Mouse (Mus musculus): ENCODE measurements around the gene Aaas. TPM values are rescaled to one million over a fixed set of nuclear protein-coding genes. Genes with fewer than 3 reads are reported as not detected.

Aaas gene
- total RNA-seq, 2 experiments from 2014 or later: 12.5 to 12.8 TPM

DNA sequence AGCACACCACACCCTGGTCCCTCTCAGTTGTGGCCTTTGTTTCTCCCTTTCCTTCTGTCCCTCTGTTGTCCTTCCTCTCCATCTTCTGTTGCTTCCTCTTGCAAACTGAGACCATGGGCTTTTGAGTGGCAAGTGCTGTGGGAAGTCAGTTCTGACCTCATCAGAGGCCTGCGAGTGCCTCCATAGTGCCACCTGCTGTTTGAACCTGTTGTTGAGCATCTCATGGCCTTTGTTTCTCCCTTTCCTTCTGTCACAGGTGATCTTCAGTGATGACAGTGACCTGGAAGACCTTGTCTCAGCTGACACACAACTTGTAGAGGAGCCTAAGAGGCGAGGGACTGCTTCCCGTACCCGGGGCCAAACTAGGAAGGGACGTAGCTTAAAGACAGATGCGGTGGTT is 34.3 kb downstream of the Aaas start:
- intact Hi-C loops (cut with DNase I): loop anchor here (1.0 to 2.0 kb wide), 3 partner anchors 28 to 137 kb away; no protein-coding TSS in a partner anchor
- peak; percentile 76 to 78 for DNase-seq

DNA sequence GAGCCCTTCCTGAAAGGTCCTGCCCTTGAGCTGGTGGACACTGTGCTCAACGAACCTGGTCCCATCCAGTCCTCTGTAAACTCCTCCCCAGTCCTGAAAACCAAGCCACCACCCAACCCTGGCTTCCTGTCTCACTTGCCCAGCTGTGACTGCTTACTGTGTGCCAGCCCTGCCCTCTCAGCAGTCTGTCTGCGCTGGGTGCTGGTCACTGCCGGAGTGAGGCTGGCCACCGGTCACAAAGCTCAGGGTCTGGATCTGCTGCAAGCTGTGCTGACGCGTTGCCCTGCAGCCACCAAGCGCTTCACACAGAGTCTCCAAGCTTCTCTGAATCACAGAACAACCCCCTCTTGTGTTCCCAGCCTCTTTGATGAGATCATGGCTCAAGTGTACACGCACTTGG is 35.3 kb downstream of the Aaas start:
- intact Hi-C loops (cut with DNase I): no loop called here
- peak; percentile 50 to 53 for DNase-seq

DNA sequence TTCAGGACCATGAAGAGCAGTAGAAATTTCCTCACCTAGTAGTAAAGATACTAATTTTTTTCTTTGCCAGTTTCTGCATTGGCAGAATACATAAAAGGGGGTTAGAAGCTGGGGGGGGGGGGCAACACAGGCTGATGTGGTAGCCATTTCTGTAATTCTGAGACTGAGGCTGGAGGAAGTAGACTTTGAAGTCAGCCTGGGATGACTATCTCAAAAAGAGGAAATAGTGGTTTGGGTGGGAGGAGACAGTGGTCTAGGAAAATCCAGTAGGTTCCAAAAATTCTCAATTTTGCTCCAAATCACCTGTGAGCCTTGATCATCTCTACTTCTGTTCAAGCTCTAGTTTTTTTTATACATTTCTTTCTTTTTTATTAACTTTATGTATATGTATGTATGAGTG is 39.1 kb downstream of the Aaas start:
- no peak for DNase-seq
- intact Hi-C loops (cut with DNase I): no loop called here

DNA sequence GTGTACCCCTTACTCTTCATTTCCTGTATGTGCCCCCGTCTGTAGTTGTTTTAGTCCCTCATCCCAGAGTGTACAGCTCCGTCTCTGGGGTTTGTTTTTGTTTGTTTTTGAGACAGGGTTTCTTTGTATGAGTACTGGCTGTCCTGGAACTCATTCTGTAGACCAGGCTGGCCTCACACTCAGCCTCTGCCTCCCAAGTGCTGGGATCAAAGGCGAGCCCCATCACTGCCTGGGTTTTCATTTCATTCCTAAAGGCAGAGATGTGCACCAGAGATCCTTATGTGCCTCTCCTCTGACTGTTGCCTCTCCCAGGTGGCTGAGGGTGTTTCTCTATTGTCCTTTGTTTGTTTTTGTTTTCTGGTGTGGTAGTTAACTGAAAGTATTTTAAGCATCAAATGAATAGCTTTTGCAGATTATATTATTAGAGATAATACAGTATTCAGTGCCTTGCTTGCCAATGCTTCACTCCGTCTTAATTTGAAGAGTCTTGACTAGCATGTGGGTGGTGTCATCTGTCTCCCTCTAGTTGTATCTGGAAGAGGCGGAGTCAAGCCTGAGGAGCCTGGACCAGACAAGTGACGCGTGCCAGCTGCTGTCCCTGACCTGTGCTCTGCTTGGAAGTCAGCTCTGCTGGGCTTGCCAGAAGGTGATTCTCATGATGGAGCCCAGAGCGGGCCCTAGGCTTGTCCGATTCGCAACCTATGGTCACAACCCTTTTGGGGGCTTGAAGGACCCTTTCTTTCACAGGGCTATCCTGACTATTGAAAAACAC is 40.3 kb downstream of the Aaas start:
- DNase-seq: peak; percentile 67
- intact Hi-C loops (cut with DNase I): no loop called here

DNA sequence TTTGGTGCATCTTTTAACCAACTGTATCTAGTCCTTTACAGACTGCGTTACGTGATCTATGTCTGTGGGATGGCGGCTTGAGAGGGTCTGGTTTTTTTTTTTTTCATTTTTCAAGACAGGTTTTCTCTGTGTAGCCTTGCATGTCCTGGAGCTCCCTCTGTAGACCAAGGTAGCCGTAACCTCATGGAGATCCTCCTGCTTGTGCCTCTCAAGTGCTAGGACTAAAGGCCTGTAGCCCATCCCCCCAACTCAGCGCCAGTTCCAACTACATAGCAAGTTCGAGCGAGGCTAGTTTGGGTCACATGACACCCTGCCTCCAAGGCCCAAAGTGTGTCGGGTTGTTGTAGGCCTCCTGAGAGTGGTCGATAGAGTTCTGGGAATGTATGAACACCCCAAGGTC is 41.9 kb downstream of the Aaas start:
- no peak for DNase-seq
- intact Hi-C loops (cut with DNase I): no loop called here

DNA sequence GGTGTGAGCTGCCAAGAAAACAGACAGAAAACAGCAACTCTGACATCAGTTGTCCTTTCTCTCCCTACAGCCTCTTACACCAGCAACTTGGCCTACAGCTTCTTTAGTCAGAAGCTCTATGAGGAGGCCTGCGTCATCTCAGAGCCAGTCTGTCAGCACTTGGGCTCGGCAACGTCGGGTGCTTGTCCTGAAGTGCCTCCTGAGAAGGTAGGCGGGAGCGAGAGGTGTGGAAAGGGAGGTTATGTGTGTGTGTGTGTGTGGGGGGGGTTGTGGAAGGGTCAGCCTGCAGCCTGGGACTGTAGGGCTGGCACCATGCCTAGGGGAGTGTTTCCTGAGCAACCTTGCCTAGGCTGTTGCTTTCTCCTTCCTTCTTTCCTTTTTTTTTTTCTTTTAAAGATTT is 48.0 kb downstream of the Aaas start:
- no peak for DNase-seq
- intact Hi-C loops (cut with DNase I): no loop called here

DNA sequence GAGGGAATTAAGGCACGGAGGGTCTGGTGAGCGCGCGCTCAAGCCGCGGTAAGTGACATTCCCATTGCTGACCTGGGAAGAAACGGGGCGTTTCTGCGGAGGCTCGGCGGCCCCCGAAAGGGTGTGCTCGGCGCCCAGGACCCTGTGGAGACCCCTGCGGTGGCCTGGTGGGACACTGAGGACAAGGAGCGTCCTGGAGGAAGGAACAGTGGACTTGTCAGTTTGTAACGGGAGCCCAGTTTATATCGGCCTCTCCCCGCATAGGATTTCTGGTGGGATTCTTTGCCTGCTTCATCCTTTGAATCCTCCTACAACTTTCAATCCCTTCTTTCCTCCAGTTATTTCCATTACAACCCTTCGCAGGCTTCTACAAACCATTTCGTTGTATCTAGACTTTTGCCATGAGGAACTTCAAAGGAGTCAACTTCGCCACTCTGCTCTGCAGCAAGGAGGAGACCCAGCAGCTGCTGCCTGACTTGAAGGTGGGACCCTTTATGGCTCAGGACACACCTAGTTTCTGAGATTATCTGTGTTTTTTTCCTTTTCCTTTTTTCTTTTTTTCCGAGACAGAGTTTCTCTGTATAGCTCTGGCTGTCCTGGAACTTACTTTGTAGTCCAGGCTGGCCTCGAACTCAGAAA is 54.1 kb downstream of the Aaas start:
- intact Hi-C loops (cut with DNase I): no loop called here
- DNase-seq: no peak

DNA sequence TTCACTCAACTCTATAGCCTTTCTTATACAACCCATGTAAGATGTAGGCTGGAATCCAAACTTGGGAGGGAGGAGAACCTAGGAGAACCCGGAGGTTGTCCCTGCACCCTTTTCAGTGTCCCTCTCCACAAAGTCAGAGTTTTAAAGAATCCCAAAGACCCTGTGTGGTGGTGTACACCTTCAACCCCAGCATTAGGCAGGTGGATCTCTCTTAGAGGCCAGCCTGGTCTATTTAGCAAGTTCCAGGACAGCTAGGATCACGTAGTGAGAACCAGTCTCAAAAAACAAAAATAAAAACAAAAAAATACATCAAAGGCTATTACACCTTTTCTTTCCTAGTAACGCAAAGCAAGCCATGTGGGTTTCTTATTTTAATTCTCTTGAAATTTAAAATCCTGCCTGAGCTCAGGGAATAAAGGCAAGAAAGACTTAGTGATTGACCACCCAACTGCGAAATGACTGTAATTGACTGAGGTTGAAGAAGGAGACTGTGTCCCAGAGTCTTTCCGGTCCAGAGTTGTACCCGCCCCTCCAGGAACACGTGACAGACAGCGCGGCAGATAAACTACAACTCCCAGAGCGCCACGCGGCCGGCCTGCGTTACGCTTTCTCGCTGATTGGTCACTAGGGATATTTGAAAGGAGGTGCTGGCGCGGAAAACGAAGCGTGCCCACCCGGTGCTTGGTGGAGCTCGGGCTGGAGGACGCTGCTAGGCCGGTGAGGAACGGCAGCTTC is 54.8 kb downstream of the Aaas start, which contains the start of gene Espl1:
Espl1 (plus strand) TSS at position 634 of the 735 bp plus-strand sequence.
- DNase-seq: peak; percentile 92 to 93
- intact Hi-C loops (cut with DNase I): no loop called here

Other genes with a start within 250 kb of the Aaas start
- gene Spryd3, start 214.5 kb downstream of the Aaas start, total RNA-seq (2021): 10 to 100 TPM; 14.8 to 14.9 TPM
- gene Igfbp6, start 206.4 kb downstream of the Aaas start, total RNA-seq (2021): 10 to 100 TPM; 31.4 to 40.9 TPM
- not detected for gene Soat2, start 200.2 kb downstream of the Aaas start, total RNA-seq (2021)
- 10 to 100 TPM; 32.2 to 35.9 TPM for gene Zfp740, start 147.5 kb downstream of the Aaas start, total RNA-seq (2021)
- gene Csad, start 146.0 kb downstream of the Aaas start, total RNA-seq (2021): 10 to 100 TPM; 15.8 to 16.2 TPM
- gene Itgb7, start 118.8 kb downstream of the Aaas start, total RNA-seq (2021): 1 to 10 TPM; 1.6 to 1.8 TPM
- 10 to 100 TPM; 20.0 to 21.9 TPM for gene Rarg, start 93.3 kb downstream of the Aaas start, total RNA-seq (2021)
- not detected for gene Gm9918, start 80.2 kb downstream of the Aaas start, total RNA-seq (2021)
- gene Mfsd5, start 71.3 kb downstream of the Aaas start, total RNA-seq (2021): 10 to 100 TPM; 18.1 to 19.4 TPM
- 1 to 10 TPM; 1.0 to 2.1 TPM for gene Espl1, start 54.5 kb downstream of the Aaas start, total RNA-seq (2021)
- gene Pfdn5, start 24.7 kb downstream of the Aaas start, total RNA-seq (2021): 100 to 1,000 TPM; 308 to 311 TPM
- 10 to 100 TPM; 17.7 to 22.7 TPM for gene Myg1, start 19.1 kb downstream of the Aaas start, total RNA-seq (2021)
- not detected for gene Sp7, start 16.4 kb upstream of the Aaas start, total RNA-seq (2021)
- 10 to 100 TPM; 45.7 to 49.1 TPM for gene Sp1, start 55.4 kb upstream of the Aaas start, total RNA-seq (2021)
- under 1 TPM; 0.16 to 0.78 TPM for gene Amhr2, start 94.6 kb upstream of the Aaas start, total RNA-seq (2021)
- gene Prr13, start 108.3 kb upstream of the Aaas start, total RNA-seq (2021): 10 to 100 TPM; 19.4 to 26.1 TPM
- gene Pcbp2, start 119.8 kb upstream of the Aaas start, total RNA-seq (2021): 100 to 1,000 TPM; 482 to 500 TPM
- gene Gm10337, start 153.0 kb upstream of the Aaas start, total RNA-seq (2021): not detected
- gene Map3k12, start 166.3 kb upstream of the Aaas start, total RNA-seq (2021): 1 to 10 TPM; 3.5 to 3.6 TPM
- 10 to 100 TPM; 45.5 to 48.2 TPM for gene Tarbp2, start 167.4 kb upstream of the Aaas start, total RNA-seq (2021)
- 1 to 10 TPM in 1 of 2 experiments, under 1 TPM in 1; 0.89 to 1.4 TPM for gene Npff, start 174.2 kb upstream of the Aaas start, total RNA-seq (2021)

All from heart, postnatal 36 days (tissue).